Mouse (Mus musculus): Measurements from ENCODE around the gene Cald1. TPM values are rescaled to one million over a fixed set of nuclear protein-coding genes. Genes with fewer than 3 reads are reported as not detected.

Cald1 gene
- total and polyA plus RNA-seq, 2 experiments from 2014 or later: 20.7 to 40.5 TPM

- no peaks in the 10 kb centered on the region for H3K4me1 ChIP-seq (ENCODE audit: insufficient read depth, low read length)
- no peak overlapping the region for H3K27ac ChIP-seq (ENCODE audit: low read depth, low read length)
- no peak overlapping the region for H3K9ac ChIP-seq (replicated peaks; ENCODE audit: low read length, poor library complexity, severe bottlenecking)
- DNase-seq (ENCODE audit: low spot score): no peak
- 58% methylated on average over 5 of the region's 5 CpGs for WGBS
- H3K4me3 ChIP-seq (ENCODE audit: low read depth, low read length): no peak overlapping the region
- no peaks in the 10 kb centered on the region for H3K9me3 ChIP-seq (ENCODE audit: low read length)
- ATAC-seq (ENCODE audit: low FRiP score): no peak
- no peaks in the 10 kb centered on the region for H3K27me3 ChIP-seq (ENCODE audit: insufficient read depth, low read length)
- H3K36me3 ChIP-seq (ENCODE audit: insufficient read depth, low read length): no peaks in the 10 kb centered on the region
- no peak for TF ChIP-seq CTCF (IDR thresholded peaks at IDR 0.05)
- H3K4me2 ChIP-seq (ENCODE audit: low read depth, low read length, poor library complexity, severe bottlenecking): no peak overlapping the region
These were observed 49.9 kb downstream of the Cald1 start for GRCm38 (mm10) chr6:34648017-34648787.

DNA sequence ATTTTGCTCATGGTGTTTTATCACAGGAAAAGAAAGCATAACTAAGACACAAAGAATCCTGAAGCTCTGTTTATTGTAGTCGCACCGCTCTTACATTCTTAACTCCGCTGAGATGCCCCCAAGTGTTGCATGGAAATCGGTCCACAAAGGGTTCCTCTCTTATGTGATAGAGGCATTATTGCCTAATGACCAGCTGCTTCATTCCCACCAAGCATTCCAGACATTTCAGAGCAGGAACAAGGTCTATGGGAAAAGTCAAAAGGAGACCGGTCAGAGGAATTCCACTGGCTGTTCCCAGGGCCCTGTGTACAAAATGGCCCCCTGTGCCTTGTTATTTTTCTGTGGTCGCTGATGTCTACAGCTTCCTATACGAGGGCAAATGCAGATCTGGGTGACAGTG is 53.0 kb downstream of the Cald1 start:
- no peak for TF ChIP-seq CTCF (IDR thresholded peaks at IDR 0.05)
- DNase-seq (ENCODE audit: low spot score) (no peak), ATAC-seq (ENCODE audit: low FRiP score) (no peak)
- H3K27me3 ChIP-seq (ENCODE audit: insufficient read depth, low read length): no peaks in the 10 kb centered on the region
- 76% methylated on average over 7 of the region's 7 CpGs for WGBS
- no peak overlapping the region for H3K9ac ChIP-seq (replicated peaks; ENCODE audit: low read length, poor library complexity, severe bottlenecking)
- H3K4me1 ChIP-seq (ENCODE audit: insufficient read depth, low read length): no peaks in the 10 kb centered on the region
- no peak overlapping the region for H3K4me2 ChIP-seq (ENCODE audit: low read depth, low read length, poor library complexity, severe bottlenecking)
- H3K27ac ChIP-seq (ENCODE audit: low read depth, low read length): no peak overlapping the region
- H3K36me3 ChIP-seq (ENCODE audit: insufficient read depth, low read length): no peaks in the 10 kb centered on the region
- no peaks in the 10 kb centered on the region for H3K9me3 ChIP-seq (ENCODE audit: low read length)
- no peak overlapping the region for H3K4me3 ChIP-seq (ENCODE audit: low read depth, low read length)

GRCm38 (mm10) chr6:34655719-34656118 is 57.4 kb downstream of the Cald1 start:
- DNase-seq (ENCODE audit: low spot score) (no peak), ATAC-seq (ENCODE audit: low FRiP score) (no peak)
- Histone ChIP-seq H3K9ac (replicated peaks; ENCODE audit: low read length, poor library complexity, severe bottlenecking) (no peak overlapping the region), H3K9me3 (ENCODE audit: low read length) (no peaks in the 10 kb centered on the region), H3K27me3 (ENCODE audit: insufficient read depth, low read length) (no peaks in the 10 kb centered on the region), H3K4me2 (ENCODE audit: low read depth, low read length, poor library complexity, severe bottlenecking) (no peak overlapping the region), H3K4me1 (ENCODE audit: insufficient read depth, low read length) (0 out of 2 replicates have a peak, but pooled peaks cover 1% of the 10 kb centered on the region), H3K27ac (ENCODE audit: low read depth, low read length) (no peak overlapping the region), H3K4me3 (ENCODE audit: low read depth, low read length) (no peak overlapping the region), H3K36me3 (ENCODE audit: insufficient read depth, low read length) (no peaks in the 10 kb centered on the region)
- WGBS: 82% methylated on average over 3 of the region's 3 CpGs
- TF ChIP-seq CTCF (IDR thresholded peaks at IDR 0.05): no peak

DNA sequence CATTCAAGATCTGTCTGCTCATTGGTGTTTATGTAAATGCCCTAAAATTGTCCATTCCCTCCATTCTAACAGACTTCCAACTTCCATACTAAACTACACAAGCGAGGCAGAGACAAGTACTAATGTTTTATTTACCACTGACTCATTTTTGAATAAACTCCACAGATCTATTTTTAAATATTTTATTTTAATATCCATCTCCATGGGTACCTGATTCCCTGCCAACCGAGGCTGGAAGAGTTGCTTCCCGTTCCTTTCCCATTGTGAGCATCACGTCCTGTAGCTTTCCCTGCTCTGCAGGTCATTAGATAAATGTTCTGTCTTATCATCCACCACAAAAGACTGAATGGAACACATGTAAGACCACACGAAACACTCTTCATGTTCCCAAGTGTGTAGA is 60.5 kb downstream of the Cald1 start:
- ATAC-seq (ENCODE audit: low FRiP score) (no peak), DNase-seq (ENCODE audit: low spot score) (no peak)
- TF ChIP-seq CTCF (IDR thresholded peaks at IDR 0.05): no peak
- 0 out of 2 replicates have a peak, but pooled peaks cover 3% of the 10 kb centered on the region for H3K4me1 ChIP-seq (ENCODE audit: insufficient read depth, low read length)
- no peak overlapping the region for H3K9ac ChIP-seq (replicated peaks; ENCODE audit: low read length, poor library complexity, severe bottlenecking)
- H3K4me2 ChIP-seq (ENCODE audit: low read depth, low read length, poor library complexity, severe bottlenecking): no peak overlapping the region
- H3K27me3 ChIP-seq (ENCODE audit: insufficient read depth, low read length): no peaks in the 10 kb centered on the region
- no peak overlapping the region for H3K4me3 ChIP-seq (ENCODE audit: low read depth, low read length)
- no peaks in the 10 kb centered on the region for H3K9me3 ChIP-seq (ENCODE audit: low read length)
- H3K27ac ChIP-seq (ENCODE audit: low read depth, low read length): no peak overlapping the region
- H3K36me3 ChIP-seq (ENCODE audit: insufficient read depth, low read length): no peaks in the 10 kb centered on the region
- 79% methylated on average over 5 of the region's 5 CpGs for whole genome bisulfite sequencing

GRCm38 (mm10) chr6:34660724-34661123 is 62.4 kb downstream of the Cald1 start:
- ATAC-seq (ENCODE audit: low FRiP score): no peak
- H3K4me1 ChIP-seq (ENCODE audit: insufficient read depth, low read length): 0 out of 2 replicates have a peak, but pooled peaks cover 3% of the 10 kb centered on the region
- DNase-seq (ENCODE audit: low spot score): peak; percentile 28
- no peak overlapping the region for H3K4me3 ChIP-seq (ENCODE audit: low read depth, low read length)
- no peak overlapping the region for H3K9ac ChIP-seq (replicated peaks; ENCODE audit: low read length, poor library complexity, severe bottlenecking)
- no peak for TF ChIP-seq CTCF (IDR thresholded peaks at IDR 0.05)
- no peak overlapping the region for H3K27ac ChIP-seq (ENCODE audit: low read depth, low read length)
- H3K9me3 ChIP-seq (ENCODE audit: low read length): no peaks in the 10 kb centered on the region
- H3K36me3 ChIP-seq (ENCODE audit: insufficient read depth, low read length): no peaks in the 10 kb centered on the region
- H3K27me3 ChIP-seq (ENCODE audit: insufficient read depth, low read length): no peaks in the 10 kb centered on the region
- WGBS: 40% methylated on average over 8 of the region's 8 CpGs
- H3K4me2 ChIP-seq (ENCODE audit: low read depth, low read length, poor library complexity, severe bottlenecking): no peak overlapping the region

DNA sequence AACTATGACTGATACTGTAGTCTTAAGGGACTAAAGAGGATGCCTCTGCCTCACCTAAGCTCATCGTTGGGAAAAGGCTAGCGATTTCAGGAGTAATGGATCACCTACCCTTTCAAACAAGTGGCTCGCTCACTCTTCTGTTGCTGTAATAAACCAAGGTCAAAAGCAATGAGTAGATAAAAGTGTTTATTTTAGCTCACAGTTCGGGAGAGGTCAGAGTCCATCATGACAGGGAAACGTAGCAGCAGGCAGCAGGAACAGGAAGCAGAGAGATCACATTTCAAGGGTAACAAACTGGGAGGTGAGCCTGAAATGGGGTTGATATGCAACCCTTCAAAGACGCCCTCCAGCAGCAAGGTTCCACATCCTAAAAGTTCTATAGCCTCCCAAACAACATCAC is 64.3 kb downstream of the Cald1 start:
- no peak overlapping the region for H3K4me2 ChIP-seq (ENCODE audit: low read depth, low read length, poor library complexity, severe bottlenecking)
- H3K27ac ChIP-seq (ENCODE audit: low read depth, low read length): no peak overlapping the region
- no peak for TF ChIP-seq CTCF (IDR thresholded peaks at IDR 0.05)
- H3K4me1 ChIP-seq (ENCODE audit: insufficient read depth, low read length): 0 out of 2 replicates have a peak, but pooled peaks cover 3% of the 10 kb centered on the region
- H3K9ac ChIP-seq (replicated peaks; ENCODE audit: low read length, poor library complexity, severe bottlenecking): no peak overlapping the region
- no peaks in the 10 kb centered on the region for H3K36me3 ChIP-seq (ENCODE audit: insufficient read depth, low read length)
- H3K4me3 ChIP-seq (ENCODE audit: low read depth, low read length): no peak overlapping the region
- WGBS: 92% methylated on average over 6 of the region's 6 CpGs
- H3K27me3 ChIP-seq (ENCODE audit: insufficient read depth, low read length): no peaks in the 10 kb centered on the region
- no peak for ATAC-seq (ENCODE audit: low FRiP score)
- no peak for DNase-seq (ENCODE audit: low spot score)
- no peaks in the 10 kb centered on the region for H3K9me3 ChIP-seq (ENCODE audit: low read length)

Measured in midbrain, postnatal 0 days (tissue).